Mouse (Mus musculus) mesoderm, embryonic 11.5 days (tissue): ENCODE data around the gene Gm38100.

Experiments used
- DNase-seq: peaks from one replicate; pipeline ENCODE4 v3.0.0-alpha.2; 2012; ENCODE audit warnings: low read depth, low spot score

Gm38100 gene

DNA sequence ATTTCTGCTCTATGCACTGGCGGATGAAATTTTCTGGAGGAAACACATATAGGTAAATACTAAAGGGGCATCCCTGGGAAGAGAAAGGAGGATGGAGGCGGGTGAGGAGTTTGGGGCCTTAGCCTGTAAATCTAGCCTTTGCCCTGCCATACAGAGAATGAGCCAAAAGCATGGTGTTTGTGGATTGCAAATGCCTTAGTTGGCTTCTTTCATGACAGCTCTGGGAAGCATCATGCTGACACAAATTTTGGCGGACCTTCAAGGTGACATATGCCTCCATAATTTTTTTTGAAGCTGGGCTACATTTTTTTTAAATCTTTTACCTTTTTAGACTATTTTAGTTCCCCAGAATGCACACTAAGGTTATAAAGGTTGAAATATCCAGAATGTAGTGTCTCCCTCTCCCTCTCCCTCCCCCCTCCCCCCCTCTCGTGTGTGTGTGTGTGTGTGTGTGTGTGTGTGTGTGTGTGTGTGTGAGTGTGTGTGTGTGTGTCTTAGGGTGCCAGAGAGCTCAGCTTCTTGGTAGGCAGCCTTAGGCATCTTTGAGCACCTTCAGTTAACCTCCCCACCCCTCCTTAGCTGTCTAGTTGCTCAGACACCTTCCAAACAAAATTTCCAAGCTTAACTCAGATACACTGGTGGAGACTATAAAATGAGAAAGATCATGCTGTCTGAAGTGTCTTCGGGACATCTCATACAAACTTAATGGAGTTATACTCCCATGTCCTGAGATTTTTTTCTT is 47.0 kb downstream of the Gm38100 start:
- DNase-seq: no peak

DNA sequence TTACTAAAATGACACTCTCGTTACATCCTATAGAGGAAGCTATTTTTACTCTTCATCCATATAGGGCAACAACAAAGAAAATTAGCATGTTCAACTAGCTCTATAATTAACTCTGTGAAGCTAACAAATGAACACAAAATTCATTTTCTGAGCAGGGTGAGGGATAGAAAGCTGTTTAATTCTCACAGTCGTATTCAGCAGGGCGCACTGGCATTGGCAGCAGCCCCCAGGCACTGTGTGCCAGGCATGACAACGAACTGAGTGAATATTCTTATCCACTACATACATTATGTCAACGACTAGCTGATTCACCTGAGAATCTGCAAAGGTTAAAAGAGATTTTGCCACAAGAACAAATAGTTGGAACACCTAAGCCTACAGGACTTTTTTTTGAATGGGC is 50.6 kb downstream of the Gm38100 start:
- DNase-seq: no peak
